Mouse (Mus musculus): ENCODE data around the gene Pitx1. TPM values are rescaled to one million over a fixed set of nuclear protein-coding genes. Genes with fewer than 3 reads are reported as not detected.

The Pitx1 gene
- polyA plus RNA-seq, 1 experiment from 2014 or later: not detected

- 61% methylated on average over 7 of the region's 7 CpGs for WGBS
- DNase-seq (ENCODE audit: low spot score) (no peak), ATAC-seq (no peak)
- Histone ChIP-seq H3K36me3 (ENCODE audit: insufficient read depth, low read length) (no peaks in the 10 kb centered on the region), H3K9ac (replicated peaks; ENCODE audit: low read depth) (no peak overlapping the region), H3K4me1 (ENCODE audit: insufficient read depth, low read depth, low read length) (no peaks in the 10 kb centered on the region), H3K9me3 (ENCODE audit: low read length) (no peaks in the 10 kb centered on the region), H3K4me3 (ENCODE audit: low read depth, low read length) (no peak overlapping the region), H3K4me2 (replicated peaks; ENCODE audit: low read depth, low read length) (no peak overlapping the region), H3K27me3 (replicated peaks; ENCODE audit: insufficient read depth, low read length) (no peaks in the 10 kb centered on the region), H3K27ac (ENCODE audit: low read length) (no peak overlapping the region)
- peak; percentile 22; the same call in 1 of the 2 replicates for TF ChIP-seq CTCF (IDR thresholded peaks at IDR 0.05)
- no peak for TF ChIP-seq EP300 (IDR thresholded peaks at IDR 0.05)
These were observed 26.9 kb downstream of the Pitx1 start for GRCm38 (mm10) chr13:55809041-55809623.

GRCm38 (mm10) chr13:55803973-55804372 is 32.0 kb downstream of the Pitx1 start:
- Histone ChIP-seq H3K4me2 (replicated peaks; ENCODE audit: low read depth, low read length) (no peak overlapping the region), H3K27ac (ENCODE audit: low read length) (no peak overlapping the region)

GRCm38 (mm10) chr13:55801246-55801645 is 34.7 kb downstream of the Pitx1 start:
- no peak overlapping the region for H3K4me3 ChIP-seq (ENCODE audit: low read depth, low read length)
- H3K4me2 ChIP-seq (replicated peaks; ENCODE audit: low read depth, low read length): no peak overlapping the region
- no peaks in the 10 kb centered on the region for H3K4me1 ChIP-seq (ENCODE audit: insufficient read depth, low read depth, low read length)
- WGBS: 79% methylated on average over 2 of the region's 2 CpGs
- H3K36me3 ChIP-seq (ENCODE audit: insufficient read depth, low read length): no peaks in the 10 kb centered on the region
- no peak for DNase-seq (ENCODE audit: low spot score)
- H3K27me3 ChIP-seq (replicated peaks; ENCODE audit: insufficient read depth, low read length): no peaks in the 10 kb centered on the region
- no peak overlapping the region for H3K9ac ChIP-seq (replicated peaks; ENCODE audit: low read depth)
- no peaks in the 10 kb centered on the region for H3K9me3 ChIP-seq (ENCODE audit: low read length)
- H3K27ac ChIP-seq (ENCODE audit: low read length): no peak overlapping the region
- no peak for ATAC-seq
- TF ChIP-seq EP300 (IDR thresholded peaks at IDR 0.05) (no peak), CTCF (IDR thresholded peaks at IDR 0.05) (no peak)

More at GRCm38 (mm10) chr13:55803973-55804372, 32.0 kb downstream of the Pitx1 start:
- no peaks in the 10 kb centered on the region for H3K36me3 ChIP-seq (ENCODE audit: insufficient read depth, low read length)
- TF ChIP-seq CTCF (IDR thresholded peaks at IDR 0.05): no peak
- TF ChIP-seq EP300 (IDR thresholded peaks at IDR 0.05): no peak
- ATAC-seq (no peak), DNase-seq (ENCODE audit: low spot score) (no peak)
- H3K9ac ChIP-seq (replicated peaks; ENCODE audit: low read depth): no peak overlapping the region
- no peak overlapping the region for H3K4me3 ChIP-seq (ENCODE audit: low read depth, low read length)
- no peaks in the 10 kb centered on the region for H3K4me1 ChIP-seq (ENCODE audit: insufficient read depth, low read depth, low read length)
- H3K9me3 ChIP-seq (ENCODE audit: low read length): no peaks in the 10 kb centered on the region
- WGBS: 95% methylated on average over 1 of the region's 1 CpGs
- no peaks in the 10 kb centered on the region for H3K27me3 ChIP-seq (replicated peaks; ENCODE audit: insufficient read depth, low read length)

- H3K4me2 ChIP-seq (replicated peaks; ENCODE audit: low read depth, low read length): no peak overlapping the region
- H3K4me1 ChIP-seq (ENCODE audit: insufficient read depth, low read depth, low read length): peaks cover 4% of the 10 kb centered on the region; the same call in 1 of the 2 replicates
- TF ChIP-seq EP300 (IDR thresholded peaks at IDR 0.05): no peak
- TF ChIP-seq CTCF (IDR thresholded peaks at IDR 0.05): no peak
- H3K36me3 ChIP-seq (ENCODE audit: insufficient read depth, low read length): no peaks in the 10 kb centered on the region
- DNase-seq (ENCODE audit: low spot score): peak; percentile 74
- no peaks in the 10 kb centered on the region for H3K9me3 ChIP-seq (ENCODE audit: low read length)
- WGBS: 28% methylated on average over 11 of the region's 11 CpGs
- peak; percentile 78 for ATAC-seq
- H3K27me3 ChIP-seq (replicated peaks; ENCODE audit: insufficient read depth, low read length): no peaks in the 10 kb centered on the region
- H3K27ac ChIP-seq (ENCODE audit: low read length): no peak overlapping the region
- H3K9ac ChIP-seq (replicated peaks; ENCODE audit: low read depth): no peak overlapping the region
- H3K4me3 ChIP-seq (ENCODE audit: low read depth, low read length): no peak overlapping the region
These were observed 49.9 kb downstream of the Pitx1 start for GRCm38 (mm10) chr13:55786120-55786519.

- Histone ChIP-seq H3K4me2 (replicated peaks; ENCODE audit: low read depth, low read length) (no peak within 1 kb of the TSS), H3K27ac (ENCODE audit: low read length) (no peak within 1 kb of the TSS), H3K36me3 (ENCODE audit: insufficient read depth, low read length) (no peaks in the 10 kb centered on the region), H3K9me3 (ENCODE audit: low read length) (no peaks in the 10 kb centered on the region), H3K4me1 (ENCODE audit: insufficient read depth, low read depth, low read length) (peaks cover 4% of the 10 kb centered on the region; the same call in 1 of the 2 replicates), H3K9ac (replicated peaks; ENCODE audit: low read depth) (no peak within 1 kb of the TSS), H3K4me3 (ENCODE audit: low read depth, low read length) (no peak within 1 kb of the TSS), H3K27me3 (replicated peaks; ENCODE audit: insufficient read depth, low read length) (no peaks in the 10 kb centered on the region)
- TF ChIP-seq EP300 (IDR thresholded peaks at IDR 0.05) (no peak), CTCF (IDR thresholded peaks at IDR 0.05) (no peak)
- no peak for DNase-seq (ENCODE audit: low spot score)
- no peak for ATAC-seq
- 60% methylated on average over 3 of the region's 3 CpGs for WGBS
These were observed 51.7 kb downstream of the Pitx1 start, which contains the start of gene Catsper3 for GRCm38 (mm10) chr13:55784268-55784667. Gene Catsper3, plus strand, starts transcription at chr13:55784568.

- no peaks in the 10 kb centered on the region for H3K9me3 ChIP-seq (ENCODE audit: low read length)
- ATAC-seq: no peak
- no peak overlapping the region for H3K27ac ChIP-seq (ENCODE audit: low read length)
- no peaks in the 10 kb centered on the region for H3K36me3 ChIP-seq (ENCODE audit: insufficient read depth, low read length)
- no peak overlapping the region for H3K4me2 ChIP-seq (replicated peaks; ENCODE audit: low read depth, low read length)
- H3K4me3 ChIP-seq (ENCODE audit: low read depth, low read length): no peak overlapping the region
- no peak for TF ChIP-seq CTCF (IDR thresholded peaks at IDR 0.05)
- no peak for TF ChIP-seq EP300 (IDR thresholded peaks at IDR 0.05)
- no peak overlapping the region for H3K9ac ChIP-seq (replicated peaks; ENCODE audit: low read depth)
- H3K27me3 ChIP-seq (replicated peaks; ENCODE audit: insufficient read depth, low read length): no peaks in the 10 kb centered on the region
- no peak for DNase-seq (ENCODE audit: low spot score)
- H3K4me1 ChIP-seq (ENCODE audit: insufficient read depth, low read depth, low read length): no peaks in the 10 kb centered on the region
- WGBS: 31% methylated on average over 11 of the region's 11 CpGs
These were observed 60.9 kb downstream of the Pitx1 start for GRCm38 (mm10) chr13:55775056-55775455.

Other genes with a start within 250 kb of the Pitx1 start
- 20.6 and 22.1 TPM in 2 replicates for gene B4galt7, start 236.3 kb downstream of the Pitx1 start, polyA plus RNA-seq (2015; fragmentation: Nextera tagmentation; extraction: Ambion mirVana)
- gene Caml, start 213.2 kb downstream of the Pitx1 start, polyA plus RNA-seq (2015; fragmentation: Nextera tagmentation; extraction: Ambion mirVana): 47.4 and 50.4 TPM in 2 replicates
- 18.1 and 18.2 TPM in 2 replicates for gene Ddx46, start 201.2 kb downstream of the Pitx1 start, polyA plus RNA-seq (2015; fragmentation: Nextera tagmentation; extraction: Ambion mirVana)
- gene B230219D22Rik, start 143.1 kb downstream of the Pitx1 start, polyA plus RNA-seq (2015; fragmentation: Nextera tagmentation; extraction: Ambion mirVana): 33.9 and 42.1 TPM in 2 replicates
- 82.3 and 85.7 TPM in 2 replicates for gene Txndc15, start 121.5 kb downstream of the Pitx1 start, polyA plus RNA-seq (2015; fragmentation: Nextera tagmentation; extraction: Ambion mirVana)
- 48.3 and 58.2 TPM in 2 replicates for gene Pcbd2, start 108.8 kb downstream of the Pitx1 start, polyA plus RNA-seq (2015; fragmentation: Nextera tagmentation; extraction: Ambion mirVana)
- gene Catsper3, start 51.6 kb downstream of the Pitx1 start, polyA plus RNA-seq (2015; fragmentation: Nextera tagmentation; extraction: Ambion mirVana): 0.18 TPM in 1 of 2 replicates, not detected in the other